Mouse (Mus musculus) adrenal gland, postnatal 14 days (tissue): Measurements from ENCODE around the gene Zfp719. TPM values are rescaled to one million over a fixed set of nuclear protein-coding genes. Genes with fewer than 3 reads are reported as not detected.

Experiments used
- DNase-seq: peaks from one replicate; pipeline ENCODE4 v3.0.0; 2021; ENCODE audit warnings: mixed read lengths
- total RNA-seq: library from RNA; stranded (reverse); gene quantifications from 2 replicates; pipeline ENCODE4 v1.2.3, GENCODE M21; 2021

The Zfp719 gene
- total RNA-seq, 1 experiment from 2014 or later = 11.9 TPM

DNA sequence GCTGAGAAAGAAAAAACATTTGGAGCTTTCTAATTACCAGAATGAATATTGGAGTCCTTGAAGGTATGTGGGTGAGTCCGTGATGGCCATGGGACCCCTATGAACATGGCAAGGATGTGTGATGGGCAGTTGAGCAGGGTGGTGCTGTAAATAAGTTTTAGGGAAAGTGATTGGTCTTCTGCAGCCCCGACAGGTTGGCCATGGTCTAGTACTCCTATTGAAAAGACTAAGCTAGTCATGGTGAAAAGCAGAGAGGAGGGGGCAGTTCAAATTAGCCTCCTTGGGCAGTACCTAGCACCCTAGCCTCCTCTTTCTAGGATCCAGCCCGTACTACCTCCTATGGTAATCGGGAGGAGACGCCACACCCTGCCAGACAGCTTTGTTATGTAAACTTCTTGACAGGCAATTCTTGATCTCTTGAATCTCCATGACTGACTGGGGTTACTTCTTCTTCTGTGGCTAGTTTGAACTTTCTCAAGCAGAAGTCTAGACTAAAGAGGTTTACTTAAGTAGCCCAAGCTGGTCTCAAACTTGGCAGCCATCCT is 28.4 kb downstream of the Zfp719 start:
- no peak for DNase-seq

DNA sequence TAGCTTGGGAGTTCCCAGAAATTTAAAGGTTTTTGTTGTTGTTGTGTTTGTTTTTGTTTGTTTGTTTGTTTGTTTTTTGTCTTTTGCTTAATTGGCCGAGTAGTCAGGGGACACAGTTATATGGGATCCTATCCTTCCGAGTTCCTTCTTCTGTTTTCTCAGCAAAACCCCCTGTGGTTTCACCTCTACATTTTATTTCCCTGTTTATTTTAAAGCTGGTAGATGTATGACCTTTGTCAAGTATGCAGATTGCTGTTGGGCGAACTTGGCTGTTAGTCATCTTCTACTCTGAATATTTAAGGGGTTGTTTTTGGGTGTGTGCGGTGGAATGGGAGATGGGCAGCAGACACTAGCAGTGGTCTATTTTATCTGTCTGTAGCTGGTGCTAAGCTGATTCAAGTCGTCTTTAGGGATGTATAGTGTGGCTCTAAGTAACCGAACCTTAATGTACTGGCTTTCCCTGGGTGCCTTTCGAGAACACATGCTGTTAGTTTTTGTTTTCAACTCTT is 29.0 kb downstream of the Zfp719 start:
- no peak for DNase-seq

DNA sequence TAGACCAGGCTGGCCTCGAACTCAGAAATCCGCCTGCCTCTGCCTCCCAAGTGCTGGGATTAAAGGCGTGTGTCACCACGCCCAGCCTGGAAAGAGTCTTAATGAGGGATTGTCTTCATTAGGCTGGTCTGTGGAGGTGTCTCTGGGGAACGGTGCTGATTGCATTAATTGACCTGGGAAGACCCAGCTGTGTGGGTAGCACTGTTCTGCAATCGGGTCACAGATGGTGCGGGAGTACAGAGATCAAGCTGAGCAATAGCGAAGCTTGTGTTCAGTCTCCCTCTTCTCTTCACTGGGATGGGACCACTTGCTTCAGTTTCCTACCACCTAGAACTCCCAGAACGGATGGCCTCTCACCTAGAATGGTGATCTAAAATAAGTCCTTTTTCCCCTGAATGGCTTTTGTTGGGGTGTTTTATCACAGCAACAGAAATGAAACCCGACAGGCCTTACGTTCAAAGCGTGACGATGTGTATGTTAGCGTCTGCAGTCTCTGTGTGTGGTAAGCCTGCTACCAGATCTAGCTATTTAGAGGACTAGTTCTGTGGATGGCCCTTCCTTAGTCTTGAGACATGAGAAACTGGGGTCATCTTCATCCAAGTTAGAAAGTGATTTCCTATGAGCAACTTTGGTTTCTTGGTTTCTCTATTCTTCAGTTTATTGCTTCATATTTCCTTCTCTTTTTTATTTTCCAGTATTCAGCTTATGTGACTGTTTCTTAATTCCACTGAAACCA is 34.6 kb downstream of the Zfp719 start:
- DNase-seq = no peak

DNA sequence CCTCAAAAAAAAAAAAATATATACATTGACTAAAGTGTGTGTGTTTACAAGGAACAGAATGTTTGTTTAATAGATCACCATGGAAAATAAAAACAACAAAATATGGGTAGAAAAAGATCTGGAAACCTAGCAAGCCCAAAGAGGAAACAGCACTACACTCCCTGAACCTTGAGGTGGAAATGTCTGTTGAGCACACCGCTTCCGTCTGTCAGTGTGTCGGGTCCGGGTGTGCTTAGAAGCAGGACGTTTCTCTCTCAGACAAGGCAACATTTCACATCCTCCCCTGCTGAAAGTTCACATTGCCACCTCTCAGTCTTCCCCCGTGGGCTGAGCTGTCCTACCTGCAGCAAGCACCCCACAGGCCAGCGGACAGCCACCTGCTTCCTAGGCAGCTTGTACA is 43.5 kb downstream of the Zfp719 start:
- DNase-seq = no peak

DNA sequence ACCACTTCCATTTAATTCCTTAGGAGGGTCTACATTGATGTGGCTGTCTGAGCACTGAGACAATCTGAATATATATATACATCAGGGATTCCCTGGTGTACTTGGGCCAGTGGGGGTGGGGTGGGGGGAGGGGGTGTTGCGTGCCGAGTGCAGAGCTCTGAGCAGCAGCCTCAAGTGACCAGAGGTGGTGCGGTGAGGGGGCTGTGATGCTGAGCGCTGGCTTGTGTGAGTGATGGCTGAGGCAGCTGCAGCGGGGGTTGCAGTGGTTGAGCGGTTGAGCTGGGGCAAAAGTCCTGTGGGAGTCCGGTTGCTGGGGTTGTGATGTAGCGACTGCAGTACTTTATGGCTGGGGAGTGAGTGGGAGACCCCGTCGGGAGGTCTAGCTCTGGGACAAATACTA is 44.4 kb downstream of the Zfp719 start:
- no peak for DNase-seq

DNA sequence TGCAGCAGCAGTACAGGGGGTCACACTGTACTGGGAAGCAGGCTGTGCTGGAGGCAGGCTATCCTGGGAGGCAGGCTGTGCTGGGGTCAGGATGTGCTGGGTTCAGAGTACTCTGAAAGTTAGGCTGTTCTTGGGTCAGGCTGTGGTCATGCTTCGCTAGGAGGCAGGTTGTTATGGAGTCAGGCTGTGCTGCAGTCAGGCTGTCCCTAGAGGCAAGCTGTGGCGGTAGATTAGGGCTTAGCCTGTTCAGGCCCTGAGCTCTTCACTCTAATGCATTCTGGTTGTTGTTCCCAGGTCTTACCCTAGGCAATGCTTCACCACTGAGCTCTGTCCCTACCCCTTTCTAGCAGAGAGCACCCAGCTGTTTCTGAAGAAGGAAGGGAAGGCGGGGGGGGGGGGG is 45.7 kb downstream of the Zfp719 start:
- DNase-seq = no peak

DNA sequence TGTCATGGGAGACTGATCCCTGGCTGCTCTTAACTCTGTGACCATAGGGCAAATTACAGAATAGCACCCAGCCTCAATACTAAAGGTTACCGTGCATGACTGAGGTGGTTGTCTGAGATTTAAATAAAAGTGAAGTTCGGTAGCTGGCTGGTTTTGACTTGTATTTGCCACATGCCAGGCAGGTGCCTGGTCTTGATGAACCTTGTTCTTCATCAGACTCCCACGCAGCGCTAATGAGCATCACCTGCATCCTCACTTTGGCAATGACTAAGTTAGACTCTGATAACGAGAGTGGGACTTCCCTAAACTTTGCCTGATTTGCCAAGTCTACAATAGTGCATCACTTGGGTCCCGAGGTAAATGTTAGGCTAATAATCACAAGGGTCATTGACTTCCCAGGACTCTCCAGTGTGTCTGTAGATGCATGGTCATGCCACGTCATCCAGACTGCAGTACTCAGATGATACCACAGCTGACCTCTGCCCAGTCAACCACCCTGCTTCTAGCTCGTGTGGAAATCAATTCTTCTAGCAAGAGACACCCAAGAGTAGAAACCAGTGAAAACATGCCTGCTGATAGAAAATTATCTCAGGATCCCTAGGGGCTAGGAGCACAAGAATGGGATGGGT is 46.5 kb downstream of the Zfp719 start:
- no peak for DNase-seq

DNA sequence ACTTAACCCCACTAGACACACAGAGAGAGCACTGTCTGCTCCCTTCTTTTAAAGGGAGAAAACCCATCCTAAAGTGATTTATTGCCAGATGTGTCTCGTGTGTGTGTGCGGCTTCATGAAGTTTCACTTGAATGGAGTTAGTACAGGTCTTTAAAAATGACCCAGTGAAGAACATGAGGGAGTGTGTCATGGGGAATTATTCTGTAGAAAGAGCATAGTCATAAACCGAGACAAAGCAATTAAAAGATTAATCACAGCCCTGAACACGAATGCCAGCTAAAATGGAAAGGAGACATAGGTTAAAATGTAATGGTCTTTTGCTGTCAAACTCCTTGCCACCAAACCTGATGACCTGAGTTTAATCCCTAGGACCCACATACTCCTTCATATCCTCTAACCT is 54.5 kb downstream of the Zfp719 start:
- no peak for DNase-seq

DNA sequence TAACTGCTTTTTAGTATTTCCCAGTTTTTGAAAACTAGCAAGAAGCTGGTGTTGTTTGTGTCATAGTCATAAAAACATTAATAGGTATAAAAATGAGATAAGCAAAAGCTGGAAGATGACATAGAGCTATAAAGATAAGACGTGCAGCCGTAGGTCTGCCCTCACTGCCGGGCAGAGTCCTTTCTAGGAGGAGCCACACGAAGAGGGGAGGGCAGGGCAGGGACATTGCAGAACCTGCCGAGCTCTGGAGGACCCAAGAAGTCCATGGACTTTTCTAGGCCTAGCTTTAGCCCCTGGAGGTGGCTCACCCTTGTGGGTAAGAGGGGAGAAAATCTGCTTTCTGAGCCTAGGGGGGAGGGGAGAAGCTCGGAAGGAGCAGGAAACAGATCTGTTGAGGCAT is 55.1 kb downstream of the Zfp719 start, which contains the start of gene Ceacam18:
Gene Ceacam18, plus strand, starts transcription at position 208 of the 400 bp plus-strand sequence.
- DNase-seq = no peak

DNA sequence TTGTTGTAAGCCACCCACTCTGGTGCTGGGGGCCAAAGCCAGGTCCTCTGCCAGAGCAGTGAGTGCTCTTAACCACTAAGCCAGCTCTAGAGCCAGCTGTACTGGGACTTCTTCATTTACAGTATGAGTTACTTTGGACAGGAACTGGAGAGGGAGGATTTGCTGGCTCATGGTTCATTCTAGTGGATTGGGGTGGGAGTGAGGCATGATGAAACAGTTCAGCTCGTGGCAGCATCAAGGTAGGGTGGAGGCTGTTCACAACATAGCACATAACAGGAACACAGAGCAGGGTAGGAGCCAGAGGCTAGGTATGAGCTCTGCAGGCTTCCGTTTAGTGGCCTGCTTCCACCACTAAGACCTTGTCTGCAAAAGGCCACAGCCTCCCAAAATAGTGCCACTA is 56.8 kb downstream of the Zfp719 start:
- no peak for DNase-seq

DNA sequence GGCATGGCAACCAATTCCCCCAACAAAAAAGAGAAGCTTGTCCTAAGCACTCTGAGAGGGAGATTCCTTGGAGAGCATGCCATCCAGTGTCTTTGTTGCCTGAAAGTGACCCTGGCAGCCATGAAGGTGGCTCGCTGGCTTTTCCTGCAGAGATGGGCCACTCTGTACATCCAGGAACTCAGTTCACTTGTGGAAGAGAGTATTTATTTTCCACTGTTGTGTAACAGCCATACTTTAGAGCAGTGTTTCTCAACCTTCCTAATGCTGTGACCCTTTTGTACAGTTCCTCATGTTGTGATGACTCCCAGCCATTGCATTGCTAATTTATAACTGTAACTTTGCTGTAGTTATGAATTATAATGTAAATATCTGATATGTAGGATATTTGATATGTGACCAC is 57.7 kb downstream of the Zfp719 start:
- DNase-seq = no peak

DNA sequence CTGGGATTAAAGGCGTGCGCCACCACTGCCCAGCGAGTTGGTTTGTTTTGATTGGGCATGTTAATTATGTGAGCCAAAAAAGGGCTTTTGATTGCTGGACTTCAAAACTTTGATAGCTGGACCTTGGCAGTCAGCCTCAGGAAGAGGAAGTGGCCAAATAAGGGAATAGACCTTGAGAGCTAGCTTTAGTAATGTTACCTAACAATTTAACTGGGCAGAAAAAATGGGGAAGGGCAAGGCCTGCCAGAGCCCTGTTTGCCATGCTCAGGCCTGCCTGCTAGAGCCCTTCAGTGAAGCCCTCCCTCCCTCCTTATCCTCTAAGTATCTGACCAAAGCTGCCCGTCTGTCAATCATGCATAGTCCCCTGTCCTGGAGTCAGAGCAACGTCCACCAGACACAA is 63.2 kb downstream of the Zfp719 start:
- DNase-seq = peak; percentile 71

Other genes starting within 250 kb of the Zfp719 start
- gene Siglecf, start 228.3 kb upstream of the Zfp719 start, total RNA-seq = 0.15 TPM in 1 of 2 replicates, not detected in the other
- gene Siglecg, start 171.4 kb upstream of the Zfp719 start, total RNA-seq = 2.0 and 6.2 TPM in 2 replicates
- gene Lim2, start 151.9 kb upstream of the Zfp719 start, total RNA-seq = not detected in 2 replicates
- gene Nkg7, start 142.5 kb upstream of the Zfp719 start, total RNA-seq = 3.9 TPM in 1 of 2 replicates, not detected in the other
- gene Cldnd2, start 138.8 kb upstream of the Zfp719 start, total RNA-seq = not detected in 2 replicates
- gene Etfb, start 135.5 kb upstream of the Zfp719 start, total RNA-seq = 1,201 and 1,373 TPM in 2 replicates
- 0.82 TPM in 1 of 2 replicates, not detected in the other for gene Gm45233, start 135.5 kb upstream of the Zfp719 start, total RNA-seq
- gene Vsig10l, start 116.5 kb upstream of the Zfp719 start, total RNA-seq = 2.3 and 3.2 TPM in 2 replicates
- gene Iglon5, start 89.5 kb upstream of the Zfp719 start, total RNA-seq = 1.9 and 2.1 TPM in 2 replicates
- not detected in 2 replicates for gene 4931406B18Rik, start 73.7 kb upstream of the Zfp719 start, total RNA-seq
- 2.7 and 5.3 TPM in 2 replicates for gene Cd33, start 35.2 kb upstream of the Zfp719 start, total RNA-seq
- 2.2 and 3.2 TPM in 2 replicates for gene Zfp658, start 17.4 kb upstream of the Zfp719 start, total RNA-seq
- not detected in 2 replicates for gene Zfp819, start 27.6 kb downstream of the Zfp719 start, total RNA-seq
- 0.22 TPM in 1 of 2 replicates, not detected in the other for gene Ceacam18, start 55.1 kb downstream of the Zfp719 start, total RNA-seq
- gene Siglece, start 80.6 kb downstream of the Zfp719 start, total RNA-seq = 1.1 and 1.4 TPM in 2 replicates
- gene Ctu1, start 92.4 kb downstream of the Zfp719 start, total RNA-seq = 9.3 and 10.1 TPM in 2 replicates
- gene Klk14, start 110.8 kb downstream of the Zfp719 start, total RNA-seq = not detected in 2 replicates
- not detected in 2 replicates for gene Klk13, start 133.0 kb downstream of the Zfp719 start, total RNA-seq
- gene Klk12, start 189.3 kb downstream of the Zfp719 start, total RNA-seq = not detected in 2 replicates
- gene Klk11, start 195.0 kb downstream of the Zfp719 start, total RNA-seq = not detected in 2 replicates
- gene Klk10, start 201.4 kb downstream of the Zfp719 start, total RNA-seq = 0.26 TPM in 1 of 2 replicates, not detected in the other
- not detected in 2 replicates for gene Klk9, start 212.3 kb downstream of the Zfp719 start, total RNA-seq
- gene Klk8, start 218.0 kb downstream of the Zfp719 start, total RNA-seq = 5.0 and 7.3 TPM in 2 replicates
- gene Klk7, start 231.7 kb downstream of the Zfp719 start, total RNA-seq = not detected in 2 replicates
- gene Klk6, start 244.9 kb downstream of the Zfp719 start, total RNA-seq = not detected in 2 replicates